Mouse (Mus musculus) ES-E14 (cell line): ENCODE results near the gene Hdhd5.

Experiments used
- CHD2 ChIP-seq: IDR thresholded peaks from 2 replicates; pipeline ENCODE4 v1.6.1; 2014; ENCODE audit warnings: mild to moderate bottlenecking, low read depth, low read length, inconsistent platforms
- MAFK ChIP-seq: IDR thresholded peaks from 2 replicates; pipeline ENCODE4 v1.6.1; 2014; ENCODE audit warnings: mild to moderate bottlenecking, low read depth, low read length, inconsistent platforms; ENCODE audit not compliant: insufficient read depth
- ZC3H11A ChIP-seq: IDR thresholded peaks from 2 replicates; pipeline ENCODE4 v1.6.1; 2012; ENCODE audit warnings: low read depth, mild to moderate bottlenecking, inconsistent platforms, low read length, borderline replicate concordance

DNA sequence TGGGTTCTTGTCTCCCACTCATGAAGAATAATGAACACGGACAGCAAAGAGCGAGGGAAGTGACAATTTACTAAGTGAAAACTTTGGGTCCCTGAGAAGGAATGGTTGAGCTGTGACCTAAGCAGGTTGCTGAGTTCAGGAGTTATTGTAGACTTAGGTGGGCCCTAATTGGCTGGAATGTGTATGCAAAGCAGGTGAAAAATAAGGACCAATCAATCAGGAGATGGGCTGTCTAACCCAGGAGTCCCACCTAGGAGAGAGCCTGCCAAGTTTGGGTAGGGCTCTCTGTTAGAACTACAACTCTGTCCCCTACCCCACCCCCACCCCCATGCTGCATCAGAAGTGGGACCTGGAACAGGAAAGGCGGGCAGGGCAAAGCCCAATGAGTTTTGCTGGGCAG is 17.5 kb upstream of the Hdhd5 start:
- no peak for TF ChIP-seq ZC3H11A
- TF ChIP-seq MAFK, result no peak
- no peak for TF ChIP-seq CHD2
